Mouse (Mus musculus): ENCODE data around the gene Myo3b.

GRCm38 (mm10) chr2:70355026-70355425 lies 316.1 kb downstream of the Myo3b start:
- TF ChIP-seq CTCF (IDR thresholded peaks at IDR 0.05; ENCODE audit: low read depth) (no peak), EP300 (IDR thresholded peaks at IDR 0.05; ENCODE audit: low read depth) (no peak)

All from liver, embryonic 14.5 days (tissue).